Comparison of ENCODE assay signal across 8 mouse cellular contexts in the genomic region with DNA sequence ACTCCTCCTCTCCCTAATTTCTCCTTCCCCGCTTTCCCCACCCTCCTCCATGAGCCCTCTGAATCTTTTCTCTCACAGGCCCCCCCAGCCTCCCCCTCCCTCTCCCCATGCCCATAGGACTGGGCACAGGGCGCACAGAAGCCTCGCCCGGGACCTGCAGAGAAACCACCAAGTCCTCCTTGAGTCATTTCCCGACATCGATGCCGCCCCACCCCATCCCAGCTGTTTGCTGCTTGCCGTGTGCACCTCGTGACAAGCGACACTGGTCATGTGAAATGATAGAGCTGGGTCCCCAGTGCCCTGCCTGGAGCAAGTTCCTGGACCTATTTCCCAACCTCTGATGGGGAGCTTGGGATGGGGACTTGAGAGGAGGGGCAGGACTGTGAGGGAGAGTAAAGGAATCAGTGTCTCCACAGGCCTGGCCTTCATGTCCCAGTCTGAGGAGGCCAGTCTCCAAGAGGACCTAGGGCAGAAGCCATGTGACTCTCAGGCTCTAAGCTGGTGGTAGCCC. TPM values are rescaled to one million over a fixed set of nuclear protein-coding genes. Genes with fewer than 3 reads are reported as not detected.
DNase-seq lines count a peak whose midpoint lies in the region; ATAC-seq lines count a peak whose summit lies in the region.

No protein-coding gene starts in this region.

- H3K36me3 ChIP-seq in forebrain, embryonic 10.5 days (replicated peaks): peaks cover 15% of the 10 kb centered on the region
- peaks cover 14% of the 10 kb centered on the region for H3K36me3 ChIP-seq in limb, embryonic 13.5 days

- DNase-seq in urinary bladder, postnatal 14 days (ENCODE audit: low spot score): peak; percentile 59
- no peak for DNase-seq in urinary bladder, postnatal 4 days (ENCODE audit: low spot score in 2 of 2)
- no peak for DNase-seq in forebrain, embryonic 10.5 days (ENCODE audit: extremely low spot score, low spot score)
- peak; percentile 78 to 79 for DNase-seq in heart, postnatal 10 days
- DNase-seq in testis, postnatal 14 days (ENCODE audit: low spot score): no peak
- DNase-seq in spleen, postnatal 14 days (ENCODE audit: low spot score in 2 of 2): no peak

- no peaks in the 10 kb centered on the region; the same call in 1 of the 2 replicates for H3K9me3 ChIP-seq in forebrain, embryonic 10.5 days
- no peaks in the 10 kb centered on the region for H3K9me3 ChIP-seq in limb, embryonic 13.5 days

- H3K27ac ChIP-seq in forebrain, embryonic 10.5 days: peak overlapping the region; percentile 82
- peak overlapping the region; percentile 80 for H3K27ac ChIP-seq in limb, embryonic 13.5 days

- peak overlapping the region; percentile 0; the same call in 1 of the 2 replicates for H3K4me2 ChIP-seq in limb, embryonic 13.5 days (replicated peaks)

- H3K4me1 ChIP-seq in forebrain, embryonic 10.5 days: peaks cover 32% of the 10 kb centered on the region
- H3K4me1 ChIP-seq in limb, embryonic 13.5 days: peaks cover 58% of the 10 kb centered on the region

- peak overlapping the region; percentile 1; the same call in 1 of the 2 replicates for H3K4me3 ChIP-seq in forebrain, embryonic 10.5 days
- H3K4me3 ChIP-seq in limb, embryonic 13.5 days: no peak overlapping the region

- H3K9ac ChIP-seq in limb, embryonic 13.5 days: 0 out of 2 replicates have a peak overlapping the region, but pooled peaks have one; percentile 13

- 74% methylated on average over 10 of the region's 10 CpGs for WGBS in forebrain, embryonic 10.5 days
- WGBS in limb, embryonic 13.5 days: 66% methylated on average over 10 of the region's 10 CpGs

- intact Hi-C loops in heart, postnatal 10 days (cut with DNase I): no loop called here

- no peaks in the 10 kb centered on the region for H3K27me3 ChIP-seq in forebrain, embryonic 10.5 days (ENCODE audit: poor library complexity, severe bottlenecking)
- no peaks in the 10 kb centered on the region for H3K27me3 ChIP-seq in limb, embryonic 13.5 days

- peak; percentile 46; the same call in 1 of the 2 replicates for ATAC-seq in limb, embryonic 13.5 days (ENCODE audit: low FRiP score, low read depth)
- ATAC-seq in monocyte, adult 5-6 weeks (replicated peaks; ENCODE audit: insufficient number of reproducible peaks, low FRiP score, low TSS enrichment, poor library complexity, severe bottlenecking): peak; percentile 65

RNA-seq across cellular contexts. Expression of gene Rasa3, which starts 53.4 kb away (rescaled TPM):
- polyA plus RNA-seq in forebrain, embryonic 10.5 days (2016; fragmentation: Nextera tagmentation; extraction: Ambion mirVana): 24.8 and 27.2 TPM in 2 replicates
- 10 to 100 TPM; 22.3 to 25.1 TPM for total RNA-seq in heart, postnatal 10 days (2021)
- 20.5 and 25.3 TPM in 2 replicates for polyA plus RNA-seq in limb, embryonic 13.5 days (2015; fragmentation: Nextera tagmentation; extraction: Ambion mirVana)
- 276 to 375 TPM (median 323 TPM) in 3 replicates for total RNA-seq in monocyte, adult 5-6 weeks (2017)

Comparison
In these comparisons a context has a peak if more than half of its experiments do, and no peak if none do; other contexts are left out.
1. DNase-seq: peak in urinary bladder, postnatal 14 days (single experiment) and heart, postnatal 10 days (2 of 2); none in urinary bladder, postnatal 4 days (0 of 2), forebrain, embryonic 10.5 days (single experiment), testis, postnatal 14 days (single experiment) and spleen, postnatal 14 days (0 of 2).
2. RNA of gene Rasa3, which starts 53.4 kb away (total RNA-seq): 276 to 375 TPM in monocyte, adult 5-6 weeks; 22.3 to 25.1 TPM in heart, postnatal 10 days; every median in the first group is over 10 times any median in the second.